Mouse (Mus musculus): ENCODE results near the gene Arfgef2. TPM values are rescaled to one million over a fixed set of nuclear protein-coding genes. Genes with fewer than 3 reads are reported as not detected.

Arfgef2 gene
- polyA plus RNA-seq, 1 experiment from 2014 or later, result 6.1 TPM

DNA sequence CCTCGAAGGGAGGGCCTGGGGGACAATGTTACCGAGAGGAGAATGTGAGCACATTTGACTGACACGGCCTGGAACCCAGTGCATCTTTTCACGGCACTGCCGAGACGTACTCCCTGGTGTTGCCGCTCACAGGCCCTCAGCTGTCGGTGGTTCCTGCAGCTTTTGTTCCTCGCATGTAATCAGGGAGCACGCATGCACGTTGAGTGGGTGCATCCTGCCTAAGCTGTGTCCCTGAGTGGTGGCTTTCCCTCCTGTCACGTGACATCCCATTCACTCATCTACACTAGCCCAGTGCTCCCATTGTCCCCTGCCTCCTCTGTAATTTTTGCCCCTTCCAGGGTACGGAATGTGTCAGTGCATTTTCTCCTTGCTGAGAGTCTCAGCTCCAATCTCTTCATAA is 91.0 kb downstream of the Arfgef2 start:
- no peaks in the 10 kb centered on the region for H3K36me3 ChIP-seq (ENCODE audit: control insufficient read depth, insufficient read depth, low read length)
- ATAC-seq (replicated peaks; ENCODE audit: low FRiP score), result no peak
- H3K4me2 ChIP-seq (ENCODE audit: low read depth, low read length, severe bottlenecking), result no peak overlapping the region
- no peak overlapping the region for H3K27ac ChIP-seq (ENCODE audit: low read depth, low read length)
- no peaks in the 10 kb centered on the region for H3K9me3 ChIP-seq (ENCODE audit: control insufficient read depth, low read length)
- DNase-seq (ENCODE audit: low spot score), result no peak
- WGBS, result 82% methylated on average over 13 of the region's 13 CpGs
- no peak overlapping the region for H3K9ac ChIP-seq (ENCODE audit: low read length)
- H3K4me1 ChIP-seq (replicated peaks; ENCODE audit: control insufficient read depth, insufficient read depth, low read length), result no peaks in the 10 kb centered on the region
- no peaks in the 10 kb centered on the region for H3K27me3 ChIP-seq (ENCODE audit: control insufficient read depth, insufficient read depth, low read length)
- H3K4me3 ChIP-seq (ENCODE audit: low read depth, low read length), result no peak overlapping the region

- ATAC-seq (replicated peaks; ENCODE audit: low FRiP score) (no peak), DNase-seq (ENCODE audit: low spot score) (no peak)
- H3K4me2 ChIP-seq (ENCODE audit: low read depth, low read length, severe bottlenecking), result no peak overlapping the region
- no peaks in the 10 kb centered on the region for H3K9me3 ChIP-seq (ENCODE audit: control insufficient read depth, low read length)
- no peaks in the 10 kb centered on the region for H3K27me3 ChIP-seq (ENCODE audit: control insufficient read depth, insufficient read depth, low read length)
- WGBS, result 93% methylated on average over 12 of the region's 12 CpGs
- H3K36me3 ChIP-seq (ENCODE audit: control insufficient read depth, insufficient read depth, low read length), result no peaks in the 10 kb centered on the region
- no peak overlapping the region for H3K4me3 ChIP-seq (ENCODE audit: low read depth, low read length)
- H3K4me1 ChIP-seq (replicated peaks; ENCODE audit: control insufficient read depth, insufficient read depth, low read length), result no peaks in the 10 kb centered on the region
- no peak overlapping the region for H3K27ac ChIP-seq (ENCODE audit: low read depth, low read length)
- H3K9ac ChIP-seq (ENCODE audit: low read length), result no peak overlapping the region
Measured at GRCm38 (mm10) chr2:166896974-166897373, 91.6 kb downstream of the Arfgef2 start.

DNA sequence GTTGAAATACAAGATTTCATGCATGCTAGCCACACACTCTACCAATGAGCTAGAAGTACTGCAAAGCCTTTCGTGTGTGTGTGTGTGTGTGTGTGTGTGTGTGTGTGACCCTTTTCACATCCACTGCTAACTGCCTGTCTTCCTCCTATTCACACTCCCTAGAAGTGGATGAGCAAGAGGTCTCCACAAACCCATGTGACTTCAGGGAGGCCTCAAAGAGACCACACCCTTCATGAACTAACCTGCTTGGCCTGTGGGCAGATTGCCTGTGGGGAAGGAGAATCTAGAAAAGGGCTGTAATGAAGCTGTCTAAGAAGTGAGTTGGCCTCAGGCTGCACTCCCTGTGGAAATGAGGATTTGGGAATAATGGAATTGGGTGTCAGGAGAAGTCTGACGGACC is 93.8 kb downstream of the Arfgef2 start:
- no peaks in the 10 kb centered on the region for H3K36me3 ChIP-seq (ENCODE audit: control insufficient read depth, insufficient read depth, low read length)
- H3K9ac ChIP-seq (ENCODE audit: low read length), result no peak overlapping the region
- no peak overlapping the region for H3K4me2 ChIP-seq (ENCODE audit: low read depth, low read length, severe bottlenecking)
- no peak for DNase-seq (ENCODE audit: low spot score)
- H3K27me3 ChIP-seq (ENCODE audit: control insufficient read depth, insufficient read depth, low read length), result no peaks in the 10 kb centered on the region
- H3K4me3 ChIP-seq (ENCODE audit: low read depth, low read length), result no peak overlapping the region
- H3K9me3 ChIP-seq (ENCODE audit: control insufficient read depth, low read length), result no peaks in the 10 kb centered on the region
- WGBS, result 73% methylated on average over 2 of the region's 2 CpGs
- H3K4me1 ChIP-seq (replicated peaks; ENCODE audit: control insufficient read depth, insufficient read depth, low read length), result no peaks in the 10 kb centered on the region
- ATAC-seq (replicated peaks; ENCODE audit: low FRiP score), result no peak
- H3K27ac ChIP-seq (ENCODE audit: low read depth, low read length), result no peak overlapping the region

DNA sequence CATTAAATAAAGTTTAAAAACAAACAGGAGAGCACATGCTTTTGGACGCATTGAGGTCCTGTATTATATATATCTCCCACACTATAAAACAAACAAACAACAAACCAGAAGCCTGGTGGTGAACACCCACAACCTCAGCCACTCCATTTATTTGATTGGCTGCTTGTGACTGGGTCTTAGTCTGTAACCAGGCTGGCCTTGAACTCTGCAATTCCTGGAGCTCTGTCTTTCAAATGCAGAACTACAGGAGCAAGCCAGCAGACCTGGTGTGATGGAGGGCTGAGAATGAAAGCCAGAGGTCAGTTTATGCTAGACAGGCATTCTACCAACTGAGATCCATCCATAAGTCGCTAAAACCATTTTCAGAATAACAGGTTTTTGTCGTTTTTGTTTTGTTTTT is 94.4 kb downstream of the Arfgef2 start:
- Histone ChIP-seq H3K27me3 (ENCODE audit: control insufficient read depth, insufficient read depth, low read length) (no peaks in the 10 kb centered on the region), H3K4me2 (ENCODE audit: low read depth, low read length, severe bottlenecking) (no peak overlapping the region), H3K4me1 (replicated peaks; ENCODE audit: control insufficient read depth, insufficient read depth, low read length) (no peaks in the 10 kb centered on the region), H3K27ac (ENCODE audit: low read depth, low read length) (no peak overlapping the region), H3K9me3 (ENCODE audit: control insufficient read depth, low read length) (no peaks in the 10 kb centered on the region), H3K36me3 (ENCODE audit: control insufficient read depth, insufficient read depth, low read length) (no peaks in the 10 kb centered on the region), H3K9ac (ENCODE audit: low read length) (no peak overlapping the region), H3K4me3 (ENCODE audit: low read depth, low read length) (no peak overlapping the region)
- ATAC-seq (replicated peaks; ENCODE audit: low FRiP score) (no peak), DNase-seq (ENCODE audit: low spot score) (no peak)
- WGBS, result 71% methylated on average over 3 of the region's 3 CpGs

- Histone ChIP-seq H3K4me1 (replicated peaks; ENCODE audit: control insufficient read depth, insufficient read depth, low read length) (no peaks in the 10 kb centered on the region), H3K9me3 (ENCODE audit: control insufficient read depth, low read length) (no peaks in the 10 kb centered on the region), H3K9ac (ENCODE audit: low read length) (no peak overlapping the region), H3K4me3 (ENCODE audit: low read depth, low read length) (no peak overlapping the region), H3K36me3 (ENCODE audit: control insufficient read depth, insufficient read depth, low read length) (no peaks in the 10 kb centered on the region), H3K27ac (ENCODE audit: low read depth, low read length) (no peak overlapping the region), H3K27me3 (ENCODE audit: control insufficient read depth, insufficient read depth, low read length) (no peaks in the 10 kb centered on the region), H3K4me2 (ENCODE audit: low read depth, low read length, severe bottlenecking) (no peak overlapping the region)
- 86% methylated on average over 8 of the region's 8 CpGs for WGBS
- no peak for ATAC-seq (replicated peaks; ENCODE audit: low FRiP score)
- no peak for DNase-seq (ENCODE audit: low spot score)
Measured at GRCm38 (mm10) chr2:166900792-166901505, 95.6 kb downstream of the Arfgef2 start.

- Histone ChIP-seq H3K27me3 (ENCODE audit: control insufficient read depth, insufficient read depth, low read length) (no peaks in the 10 kb centered on the region), H3K9ac (ENCODE audit: low read length) (no peak overlapping the region), H3K27ac (ENCODE audit: low read depth, low read length) (no peak overlapping the region), H3K4me2 (ENCODE audit: low read depth, low read length, severe bottlenecking) (no peak overlapping the region), H3K4me3 (ENCODE audit: low read depth, low read length) (no peak overlapping the region), H3K9me3 (ENCODE audit: control insufficient read depth, low read length) (no peaks in the 10 kb centered on the region), H3K4me1 (replicated peaks; ENCODE audit: control insufficient read depth, insufficient read depth, low read length) (peaks cover 6% of the 10 kb centered on the region; the same call in 1 of the 2 replicates), H3K36me3 (ENCODE audit: control insufficient read depth, insufficient read depth, low read length) (no peaks in the 10 kb centered on the region)
- ATAC-seq (replicated peaks; ENCODE audit: low FRiP score), result no peak
- no peak for DNase-seq (ENCODE audit: low spot score)
- WGBS, result 92% methylated on average over 6 of the region's 6 CpGs
Measured at GRCm38 (mm10) chr2:166903719-166904282, 98.4 kb downstream of the Arfgef2 start.

DNA sequence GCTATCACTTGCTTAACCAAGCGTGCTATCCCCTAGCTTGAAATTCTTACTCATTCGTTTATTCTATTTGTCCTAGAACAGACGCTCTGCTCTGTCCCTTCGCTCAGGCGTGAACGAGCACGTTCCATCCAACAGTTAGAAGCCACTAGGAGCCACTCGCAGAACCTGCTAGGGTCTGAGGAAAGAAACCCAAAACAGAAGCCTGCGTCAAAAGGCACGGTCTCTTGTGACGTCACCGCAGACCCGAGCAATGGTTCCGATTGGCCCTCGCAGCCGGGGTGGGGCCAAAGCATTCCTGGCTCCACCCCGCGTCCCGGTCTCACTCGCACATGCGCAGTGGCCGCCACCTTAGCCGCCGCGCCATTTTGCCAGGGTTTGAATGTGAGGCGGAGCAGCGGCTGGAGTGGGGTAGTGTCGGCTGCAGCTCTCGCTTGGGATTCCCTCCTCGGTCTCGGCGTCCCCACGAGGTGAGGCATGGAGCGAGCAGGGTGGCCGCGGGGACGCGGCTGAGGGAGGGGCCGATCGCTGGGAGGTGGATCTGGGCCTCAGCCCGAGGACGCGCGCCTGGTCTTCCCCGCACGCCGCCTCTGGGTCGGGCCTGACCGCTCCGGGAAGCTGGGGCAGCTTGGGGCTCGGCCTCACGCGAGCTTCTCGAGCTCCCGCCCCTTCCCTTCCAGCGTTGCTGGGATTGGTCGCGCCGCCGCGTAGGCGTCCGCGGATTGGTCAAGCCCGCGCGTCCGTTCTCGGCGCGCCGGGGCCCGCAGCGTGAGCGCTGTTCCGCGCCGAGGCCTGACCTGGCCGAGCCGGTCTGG is 100.5 kb downstream of the Arfgef2 start, which contains the start of gene Cse1l:
Gene Cse1l, plus strand, starts transcription at position 330 of the 812 bp plus-strand sequence.
- peaks cover 6% of the 10 kb centered on the region; the same call in 1 of the 2 replicates for H3K4me1 ChIP-seq (replicated peaks; ENCODE audit: control insufficient read depth, insufficient read depth, low read length)
- DNase-seq (ENCODE audit: low spot score) (peak; percentile 100), ATAC-seq (replicated peaks; ENCODE audit: low FRiP score) (peak; percentile 97)
- H3K9me3 ChIP-seq (ENCODE audit: control insufficient read depth, low read length), result no peaks in the 10 kb centered on the region
- H3K27me3 ChIP-seq (ENCODE audit: control insufficient read depth, insufficient read depth, low read length), result no peaks in the 10 kb centered on the region
- under 1% methylated on average over 80 of the region's 80 CpGs for WGBS
- H3K27ac ChIP-seq (ENCODE audit: low read depth, low read length), result peak within 1 kb of the TSS; percentile 96
- H3K9ac ChIP-seq (ENCODE audit: low read length), result peak within 1 kb of the TSS; percentile 96
- no peaks in the 10 kb centered on the region for H3K36me3 ChIP-seq (ENCODE audit: control insufficient read depth, insufficient read depth, low read length)
- H3K4me2 ChIP-seq (ENCODE audit: low read depth, low read length, severe bottlenecking), result peak within 1 kb of the TSS; percentile 95
- H3K4me3 ChIP-seq (ENCODE audit: low read depth, low read length), result peak within 1 kb of the TSS; percentile 90

- Histone ChIP-seq H3K9ac (ENCODE audit: low read length) (peak overlapping the region; percentile 96), H3K9me3 (ENCODE audit: control insufficient read depth, low read length) (no peaks in the 10 kb centered on the region), H3K27me3 (ENCODE audit: control insufficient read depth, insufficient read depth, low read length) (no peaks in the 10 kb centered on the region), H3K36me3 (ENCODE audit: control insufficient read depth, insufficient read depth, low read length) (no peaks in the 10 kb centered on the region), H3K4me2 (ENCODE audit: low read depth, low read length, severe bottlenecking) (peak overlapping the region; percentile 95), H3K27ac (ENCODE audit: low read depth, low read length) (peak overlapping the region; percentile 96), H3K4me3 (ENCODE audit: low read depth, low read length) (peak overlapping the region; percentile 90), H3K4me1 (replicated peaks; ENCODE audit: control insufficient read depth, insufficient read depth, low read length) (peaks cover 6% of the 10 kb centered on the region; the same call in 1 of the 2 replicates)
- DNase-seq (ENCODE audit: low spot score), result no peak
- ATAC-seq (replicated peaks; ENCODE audit: low FRiP score), result no peak; the same call in 1 of the 2 replicates
- WGBS, result 1% methylated on average over 28 of the region's 28 CpGs
Measured at GRCm38 (mm10) chr2:166906523-166907182, 101.3 kb downstream of the Arfgef2 start.
